Mouse (Mus musculus): ENCODE data around the gene Pgap3. TPM values are rescaled to one million over a fixed set of nuclear protein-coding genes. Genes with fewer than 3 reads are reported as not detected.

Pgap3 gene
- polyA plus RNA-seq, 1 experiment from 2014 or later, result 6.9 TPM

DNA sequence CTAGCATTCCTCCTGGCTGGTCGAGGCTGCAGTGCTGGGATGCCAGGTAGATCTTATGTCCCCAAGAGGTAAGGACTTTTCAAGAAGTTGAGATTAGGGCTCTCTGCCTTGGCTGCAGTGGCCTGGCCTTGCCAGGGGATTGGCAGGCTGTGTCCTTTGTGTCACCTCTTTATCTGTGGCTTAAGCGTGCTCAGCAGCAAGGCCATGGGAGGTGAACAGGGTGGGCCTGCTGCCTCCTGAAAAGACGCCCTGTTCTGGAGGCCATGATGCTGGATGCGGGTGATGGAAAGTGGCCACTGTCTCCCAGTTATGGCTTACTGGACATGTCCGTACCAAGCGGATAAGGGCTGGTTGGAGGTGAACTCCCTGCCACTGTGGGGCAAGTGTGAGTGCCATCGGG lies 20.9 kb downstream of the Pgap3 start:
- Histone ChIP-seq H3K9me3 (ENCODE audit: control insufficient read depth, low read length) (no peaks in the 10 kb centered on the region), H3K4me3 (replicated peaks; ENCODE audit: low read length) (no peak overlapping the region), H3K36me3 (replicated peaks; ENCODE audit: control insufficient read depth, insufficient read depth) (peaks cover 64% of the 10 kb centered on the region), H3K4me1 (replicated peaks; ENCODE audit: control insufficient read depth, insufficient read depth, low read length) (no peaks in the 10 kb centered on the region), H3K4me2 (replicated peaks) (no peak overlapping the region), H3K27ac (no peak overlapping the region), H3K27me3 (ENCODE audit: control insufficient read depth, insufficient read depth, low read length) (no peaks in the 10 kb centered on the region), H3K9ac (no peak overlapping the region)
- ATAC-seq (ENCODE audit: low FRiP score) (no peak), DNase-seq (ENCODE audit: low spot score) (no peak)
- 93% methylated on average over 7 of the region's 7 CpGs for WGBS

DNA sequence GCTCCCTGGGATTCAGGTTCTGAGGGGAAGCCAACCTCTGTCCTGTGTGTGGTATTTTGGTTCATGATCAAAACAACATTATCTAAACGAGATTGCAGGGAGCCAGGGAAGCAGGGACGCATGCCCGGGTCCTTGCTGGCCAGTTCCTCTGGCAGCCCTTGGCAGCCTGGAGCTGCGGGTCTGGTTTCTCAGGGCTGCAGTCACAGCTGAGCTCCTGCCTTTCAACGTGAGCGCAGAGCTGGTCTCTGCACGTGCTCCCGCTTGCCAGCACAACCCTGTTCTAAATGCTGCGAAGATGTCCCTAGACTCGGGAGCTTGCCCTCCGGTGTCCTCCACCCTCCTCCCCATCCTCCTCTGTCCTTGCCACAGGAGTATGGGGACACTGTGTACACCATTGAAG lies 22.5 kb downstream of the Pgap3 start:
- Histone ChIP-seq H3K27me3 (ENCODE audit: control insufficient read depth, insufficient read depth, low read length) (no peaks in the 10 kb centered on the region), H3K4me2 (replicated peaks) (no peak overlapping the region), H3K4me3 (replicated peaks; ENCODE audit: low read length) (no peak overlapping the region), H3K36me3 (replicated peaks; ENCODE audit: control insufficient read depth, insufficient read depth) (peaks cover 64% of the 10 kb centered on the region), H3K9ac (no peak overlapping the region), H3K4me1 (replicated peaks; ENCODE audit: control insufficient read depth, insufficient read depth, low read length) (no peaks in the 10 kb centered on the region), H3K9me3 (ENCODE audit: control insufficient read depth, low read length) (no peaks in the 10 kb centered on the region), H3K27ac (no peak overlapping the region)
- DNase-seq (ENCODE audit: low spot score) (no peak), ATAC-seq (ENCODE audit: low FRiP score) (no peak)
- WGBS, result 84% methylated on average over 11 of the region's 11 CpGs

GRCm38 (mm10) chr11:98376756-98377155 lies 23.5 kb downstream of the Pgap3 start:
- no peak for ATAC-seq (ENCODE audit: low FRiP score)
- peaks cover 64% of the 10 kb centered on the region for H3K36me3 ChIP-seq (replicated peaks; ENCODE audit: control insufficient read depth, insufficient read depth)
- no peaks in the 10 kb centered on the region for H3K27me3 ChIP-seq (ENCODE audit: control insufficient read depth, insufficient read depth, low read length)
- peaks cover 5% of the 10 kb centered on the region; the same call in 1 of the 2 replicates for H3K4me1 ChIP-seq (replicated peaks; ENCODE audit: control insufficient read depth, insufficient read depth, low read length)
- DNase-seq (ENCODE audit: low spot score), result no peak
- no peak overlapping the region for H3K4me2 ChIP-seq (replicated peaks)
- H3K9ac ChIP-seq, result no peak overlapping the region
- no peaks in the 10 kb centered on the region for H3K9me3 ChIP-seq (ENCODE audit: control insufficient read depth, low read length)
- WGBS, result 79% methylated on average over 5 of the region's 5 CpGs
- H3K4me3 ChIP-seq (replicated peaks; ENCODE audit: low read length), result no peak overlapping the region
- H3K27ac ChIP-seq, result no peak overlapping the region

- Histone ChIP-seq H3K27me3 (ENCODE audit: control insufficient read depth, insufficient read depth, low read length) (no peaks in the 10 kb centered on the region), H3K4me2 (replicated peaks) (no peak overlapping the region), H3K36me3 (replicated peaks; ENCODE audit: control insufficient read depth, insufficient read depth) (peaks cover 49% of the 10 kb centered on the region), H3K9me3 (ENCODE audit: control insufficient read depth, low read length) (no peaks in the 10 kb centered on the region), H3K9ac (no peak overlapping the region), H3K27ac (no peak overlapping the region), H3K4me3 (replicated peaks; ENCODE audit: low read length) (no peak overlapping the region), H3K4me1 (replicated peaks; ENCODE audit: control insufficient read depth, insufficient read depth, low read length) (peaks cover 13% of the 10 kb centered on the region; the same call in 1 of the 2 replicates)
- 61% methylated on average over 8 of the region's 8 CpGs for WGBS
- DNase-seq (ENCODE audit: low spot score) (no peak), ATAC-seq (ENCODE audit: low FRiP score) (no peak)
Measured at GRCm38 (mm10) chr11:98374266-98374665, 26.0 kb downstream of the Pgap3 start.

DNA sequence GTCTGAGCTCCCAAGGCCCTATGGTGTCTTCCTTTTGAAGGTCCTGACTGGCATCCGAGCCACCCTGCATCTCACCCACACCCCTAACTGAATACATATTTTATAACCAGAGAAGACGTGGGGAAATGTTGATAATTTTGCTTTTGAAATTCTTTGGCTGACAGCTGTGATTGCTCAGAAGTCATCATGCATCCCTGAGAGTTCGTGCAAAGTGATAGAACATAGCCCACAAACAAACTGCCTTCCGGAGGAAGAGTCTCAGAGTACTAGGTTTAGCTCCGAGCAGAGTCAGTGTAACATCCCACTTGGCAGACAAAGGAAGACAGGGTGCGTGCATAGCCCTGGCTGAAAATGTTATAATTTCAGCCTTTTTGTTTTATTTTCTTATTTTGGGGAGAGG lies 27.0 kb downstream of the Pgap3 start:
- no peak overlapping the region for H3K9ac ChIP-seq
- peaks cover 39% of the 10 kb centered on the region for H3K36me3 ChIP-seq (replicated peaks; ENCODE audit: control insufficient read depth, insufficient read depth)
- H3K9me3 ChIP-seq (ENCODE audit: control insufficient read depth, low read length), result no peaks in the 10 kb centered on the region
- H3K27ac ChIP-seq, result no peak overlapping the region
- WGBS, result 90% methylated on average over 6 of the region's 6 CpGs
- peaks cover 13% of the 10 kb centered on the region; the same call in 1 of the 2 replicates for H3K4me1 ChIP-seq (replicated peaks; ENCODE audit: control insufficient read depth, insufficient read depth, low read length)
- ATAC-seq (ENCODE audit: low FRiP score) (no peak), DNase-seq (ENCODE audit: low spot score) (no peak)
- no peak overlapping the region for H3K4me3 ChIP-seq (replicated peaks; ENCODE audit: low read length)
- H3K27me3 ChIP-seq (ENCODE audit: control insufficient read depth, insufficient read depth, low read length), result no peaks in the 10 kb centered on the region
- no peak overlapping the region for H3K4me2 ChIP-seq (replicated peaks)

GRCm38 (mm10) chr11:98372406-98372805 lies 27.9 kb downstream of the Pgap3 start:
- WGBS, result 7% methylated on average over 2 of the region's 2 CpGs
- H3K36me3 ChIP-seq (replicated peaks; ENCODE audit: control insufficient read depth, insufficient read depth), result peaks cover 31% of the 10 kb centered on the region
- no peak overlapping the region for H3K4me3 ChIP-seq (replicated peaks; ENCODE audit: low read length)
- no peak overlapping the region for H3K27ac ChIP-seq
- peak; percentile 78 for DNase-seq (ENCODE audit: low spot score)
- H3K4me1 ChIP-seq (replicated peaks; ENCODE audit: control insufficient read depth, insufficient read depth, low read length), result peaks cover 13% of the 10 kb centered on the region; the same call in 1 of the 2 replicates
- H3K9ac ChIP-seq, result no peak overlapping the region
- H3K4me2 ChIP-seq (replicated peaks), result no peak overlapping the region
- no peak for ATAC-seq (ENCODE audit: low FRiP score)
- H3K9me3 ChIP-seq (ENCODE audit: control insufficient read depth, low read length), result no peaks in the 10 kb centered on the region
- no peaks in the 10 kb centered on the region for H3K27me3 ChIP-seq (ENCODE audit: control insufficient read depth, insufficient read depth, low read length)

DNA sequence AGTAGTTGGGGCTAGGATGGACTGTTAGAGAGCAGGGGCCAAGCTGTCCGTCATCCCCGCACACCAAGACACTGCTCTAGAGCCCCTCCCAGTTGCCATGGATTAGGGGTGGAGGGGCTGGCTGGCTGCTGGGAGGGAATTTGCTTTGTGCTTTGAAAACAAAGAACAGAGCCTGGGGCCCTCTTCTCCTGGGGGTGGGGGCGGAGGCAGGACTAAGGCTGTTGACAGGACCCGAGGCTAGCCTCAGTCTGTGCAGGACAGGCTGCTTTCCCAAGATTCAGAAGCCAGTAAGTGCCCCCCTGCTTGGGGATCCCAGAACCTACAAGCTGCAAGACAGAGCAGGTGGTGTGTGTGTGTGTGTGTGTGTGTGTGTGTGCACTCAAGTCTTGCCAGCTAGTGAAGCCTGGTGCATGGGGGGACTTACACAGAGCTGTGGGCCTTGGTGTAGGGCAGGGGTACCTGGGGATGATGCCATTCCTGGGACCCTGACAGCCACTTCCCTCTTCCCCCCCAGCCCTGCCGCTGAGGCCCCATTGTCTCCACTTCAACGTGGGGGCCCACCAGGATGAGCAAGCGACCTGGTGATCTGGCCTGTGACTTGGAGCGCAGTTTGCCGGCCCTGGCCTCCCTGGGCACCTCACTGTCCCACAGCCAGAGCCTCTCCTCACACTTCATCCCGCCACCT lies 28.6 kb downstream of the Pgap3 start:
- DNase-seq (ENCODE audit: low spot score), result no peak
- Histone ChIP-seq H3K36me3 (replicated peaks; ENCODE audit: control insufficient read depth, insufficient read depth) (peaks cover 23% of the 10 kb centered on the region), H3K27ac (peak overlapping the region; percentile 32; the same call in 1 of the 2 replicates), H3K27me3 (ENCODE audit: control insufficient read depth, insufficient read depth, low read length) (no peaks in the 10 kb centered on the region), H3K4me1 (replicated peaks; ENCODE audit: control insufficient read depth, insufficient read depth, low read length) (peaks cover 13% of the 10 kb centered on the region; the same call in 1 of the 2 replicates), H3K4me3 (replicated peaks; ENCODE audit: low read length) (no peak overlapping the region), H3K4me2 (replicated peaks) (0 out of 2 replicates have a peak overlapping the region, but pooled peaks have one; percentile 10), H3K9me3 (ENCODE audit: control insufficient read depth, low read length) (no peaks in the 10 kb centered on the region), H3K9ac (0 out of 2 replicates have a peak overlapping the region, but pooled peaks have one; percentile 34)
- ATAC-seq (ENCODE audit: low FRiP score), result peak; percentile 49; the same call in 1 of the 2 replicates
- 30% methylated on average over 9 of the region's 10 CpGs for WGBS

DNA sequence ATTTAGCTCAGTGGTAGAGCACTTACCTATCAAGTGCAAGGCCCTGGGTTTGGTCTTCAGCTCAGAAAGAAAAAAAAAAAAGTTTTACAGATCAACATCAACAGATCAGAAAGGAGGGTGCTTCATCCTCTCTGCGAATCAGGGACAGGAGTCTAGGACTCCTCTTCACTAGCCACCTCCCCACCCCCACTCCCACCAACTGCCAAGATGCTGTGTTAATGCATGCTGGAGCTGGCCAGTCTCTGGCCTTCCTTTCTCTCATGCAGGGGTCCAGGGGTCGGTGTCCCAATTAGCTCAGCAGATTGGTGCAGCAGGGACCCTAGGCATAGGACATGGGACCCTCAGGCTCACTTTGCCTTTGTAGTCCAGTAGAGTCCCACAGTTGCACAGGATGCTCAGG lies 29.7 kb downstream of the Pgap3 start:
- Histone ChIP-seq H3K27me3 (ENCODE audit: control insufficient read depth, insufficient read depth, low read length) (no peaks in the 10 kb centered on the region), H3K27ac (no peak overlapping the region), H3K4me3 (replicated peaks; ENCODE audit: low read length) (no peak overlapping the region), H3K9ac (no peak overlapping the region), H3K4me2 (replicated peaks) (no peak overlapping the region), H3K36me3 (replicated peaks; ENCODE audit: control insufficient read depth, insufficient read depth) (peaks cover 12% of the 10 kb centered on the region; the same call in 1 of the 2 replicates), H3K4me1 (replicated peaks; ENCODE audit: control insufficient read depth, insufficient read depth, low read length) (peaks cover 13% of the 10 kb centered on the region; the same call in 1 of the 2 replicates), H3K9me3 (ENCODE audit: control insufficient read depth, low read length) (no peaks in the 10 kb centered on the region)
- ATAC-seq (ENCODE audit: low FRiP score) (no peak), DNase-seq (ENCODE audit: low spot score) (no peak)
- WGBS, result 84% methylated on average over 2 of the region's 2 CpGs

DNA sequence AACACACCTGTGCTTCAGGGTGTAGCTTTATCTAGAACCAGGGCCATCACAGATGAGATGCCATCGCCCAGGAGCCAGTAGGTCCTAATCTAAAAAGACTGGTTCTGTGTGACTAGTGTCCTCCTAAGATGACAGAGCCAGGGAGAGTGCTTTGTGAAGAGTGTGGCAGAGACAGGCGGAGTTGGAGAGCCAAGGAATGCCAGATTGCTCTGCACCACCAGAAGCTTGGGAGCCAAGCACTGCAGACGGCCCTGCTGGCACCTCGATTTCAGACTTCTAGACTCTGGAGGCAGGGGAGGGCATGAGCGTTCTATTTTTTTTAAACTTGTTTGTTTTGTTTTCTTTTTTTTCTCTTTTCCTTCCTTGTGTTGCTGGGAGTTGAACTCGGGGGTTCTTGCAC lies 31.0 kb downstream of the Pgap3 start:
- WGBS, result 82% methylated on average over 6 of the region's 6 CpGs

More for the DNA sequence above, 31.0 kb downstream of the Pgap3 start:
- Histone ChIP-seq H3K4me2 (replicated peaks) (no peak overlapping the region), H3K4me3 (replicated peaks; ENCODE audit: low read length) (no peak overlapping the region), H3K27ac (no peak overlapping the region), H3K4me1 (replicated peaks; ENCODE audit: control insufficient read depth, insufficient read depth, low read length) (peaks cover 13% of the 10 kb centered on the region; the same call in 1 of the 2 replicates), H3K9me3 (ENCODE audit: control insufficient read depth, low read length) (no peaks in the 10 kb centered on the region), H3K27me3 (ENCODE audit: control insufficient read depth, insufficient read depth, low read length) (no peaks in the 10 kb centered on the region), H3K9ac (no peak overlapping the region), H3K36me3 (replicated peaks; ENCODE audit: control insufficient read depth, insufficient read depth) (no peaks in the 10 kb centered on the region)
- DNase-seq (ENCODE audit: low spot score) (no peak), ATAC-seq (ENCODE audit: low FRiP score) (no peak)
